Mouse (Mus musculus) urinary bladder, adult 18-20 months (tissue): ENCODE measurements around the gene 2300002M23Rik.

Source experiments
- DNase-seq, 2 experiments: peaks; one replicate each; pipeline ENCODE4 v3.0.0; 2022; ENCODE audit warnings: low spot score in 2 of 2, mixed read lengths in 2 of 2

The 2300002M23Rik gene

GRCm38 (mm10) chr17:35556186-35556765, 11.0 kb upstream of the 2300002M23Rik start:
- DNase-seq = no peak

GRCm38 (mm10) chr17:35556812-35557211, 10.4 kb upstream of the 2300002M23Rik start:
- DNase-seq = peak in 1 of 2 experiments; percentile 32

GRCm38 (mm10) chr17:35557351-35557750, 9.9 kb upstream of the 2300002M23Rik start:
- peak; percentile 26 to 41 for DNase-seq

GRCm38 (mm10) chr17:35558216-35558615, 9.0 kb upstream of the 2300002M23Rik start:
- no peak for DNase-seq

DNA sequence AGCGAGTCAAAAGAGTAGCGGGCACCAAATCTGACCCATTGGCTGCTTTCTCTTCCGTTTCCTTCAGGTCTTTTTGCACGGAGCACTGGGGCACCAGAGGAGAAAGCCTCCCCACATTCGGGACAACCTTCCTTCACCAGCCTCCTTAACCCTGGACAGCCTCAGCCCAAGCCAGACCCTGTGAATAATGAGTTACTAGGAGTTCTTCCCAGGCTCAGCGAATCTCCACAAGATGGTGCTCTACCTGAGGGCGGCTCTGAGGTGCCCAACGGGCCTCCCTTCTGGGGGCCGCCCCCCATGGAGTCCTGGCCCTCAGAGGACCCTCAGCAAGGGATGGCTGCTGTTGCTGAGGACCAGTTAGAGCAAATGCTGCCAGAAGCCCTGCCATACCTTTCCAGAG, 517 bp downstream of the 2300002M23Rik start:
- no peak for DNase-seq

GRCm38 (mm10) chr17:35569091-35569944, 2.1 kb downstream of the 2300002M23Rik start:
- DNase-seq = no peak

DNA sequence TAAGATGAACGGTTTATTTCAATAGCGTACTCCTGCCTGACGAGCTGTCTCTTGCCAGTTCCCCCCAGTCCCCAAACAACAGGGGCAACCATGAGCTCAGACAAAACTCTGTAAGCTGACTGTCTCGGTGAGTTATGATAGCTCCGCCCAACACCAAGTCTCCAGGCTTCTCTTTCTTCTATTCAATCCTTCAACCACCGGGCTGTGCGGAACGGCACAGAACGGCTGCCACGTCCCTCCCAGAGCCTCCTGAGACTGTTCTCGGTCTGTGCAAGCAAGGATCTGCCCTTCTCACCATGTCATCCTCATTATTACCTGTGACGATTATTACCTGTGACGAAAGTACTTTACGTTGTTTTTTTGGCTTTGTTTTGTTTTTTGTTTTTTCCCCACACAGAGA, 3.6 kb downstream of the 2300002M23Rik start:
- DNase-seq = no peak

- DNase-seq = no peak
Measured at GRCm38 (mm10) chr17:35571477-35571876, 4.2 kb downstream of the 2300002M23Rik start.

DNA sequence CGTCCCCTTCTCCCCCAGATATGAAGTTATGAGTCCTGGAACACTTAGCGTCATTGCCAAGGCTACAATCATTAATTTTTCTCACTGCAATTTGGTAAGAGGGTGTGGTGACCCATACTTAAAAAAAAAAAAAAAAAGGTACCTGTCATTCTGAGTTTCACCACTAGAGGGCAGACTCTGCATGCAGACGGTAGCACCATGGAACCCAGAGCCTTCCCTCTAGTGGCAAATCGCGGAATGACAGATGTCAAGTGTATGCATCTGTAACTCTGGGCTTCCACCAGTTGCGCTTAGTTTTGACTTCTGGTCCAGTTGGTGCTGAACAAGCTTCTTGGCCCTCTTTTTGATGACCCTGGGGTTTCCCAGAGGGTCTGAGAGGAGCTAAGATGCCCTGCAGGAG, 11.0 kb downstream of the 2300002M23Rik start:
- peak; percentile 46 to 76 for DNase-seq

- DNase-seq = no peak
Measured at GRCm38 (mm10) chr17:35582900-35583299, 15.7 kb downstream of the 2300002M23Rik start.

DNA sequence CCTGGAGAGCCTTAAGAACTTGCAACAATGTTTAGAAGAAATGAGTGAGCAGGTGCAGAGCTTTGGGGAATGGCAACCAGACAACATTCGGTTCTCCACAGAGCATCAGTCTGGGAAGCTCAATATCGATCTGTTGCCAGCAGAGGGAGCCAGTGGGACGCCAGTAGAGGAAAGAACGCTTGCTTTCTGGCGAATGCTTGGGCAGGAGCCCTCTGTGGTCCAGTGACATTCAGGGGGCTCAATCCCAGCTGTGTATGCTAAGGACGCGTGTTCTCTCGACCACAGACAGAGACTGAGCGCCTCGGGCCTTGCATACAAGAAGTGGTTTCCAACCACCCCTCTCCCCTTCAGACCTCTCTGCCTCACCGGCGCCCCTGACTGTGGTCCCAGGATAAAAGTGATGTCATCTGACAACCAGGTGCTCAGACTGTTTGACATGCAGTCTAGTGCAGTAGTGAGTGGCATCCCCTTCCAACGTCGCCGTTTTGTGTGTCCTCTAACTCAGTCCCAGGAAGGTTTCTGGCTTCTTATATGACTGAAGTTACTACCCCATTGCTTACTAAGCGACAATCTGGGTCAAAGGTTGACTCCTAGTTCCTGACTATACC, 17.2 kb downstream of the 2300002M23Rik start:
- DNase-seq = peak; percentile 62 to 78

GRCm38 (mm10) chr17:35587291-35587690, 20.0 kb downstream of the 2300002M23Rik start:
- no peak for DNase-seq

- no peak for DNase-seq
Measured at GRCm38 (mm10) chr17:35588387-35588786, 21.1 kb downstream of the 2300002M23Rik start.

DNA sequence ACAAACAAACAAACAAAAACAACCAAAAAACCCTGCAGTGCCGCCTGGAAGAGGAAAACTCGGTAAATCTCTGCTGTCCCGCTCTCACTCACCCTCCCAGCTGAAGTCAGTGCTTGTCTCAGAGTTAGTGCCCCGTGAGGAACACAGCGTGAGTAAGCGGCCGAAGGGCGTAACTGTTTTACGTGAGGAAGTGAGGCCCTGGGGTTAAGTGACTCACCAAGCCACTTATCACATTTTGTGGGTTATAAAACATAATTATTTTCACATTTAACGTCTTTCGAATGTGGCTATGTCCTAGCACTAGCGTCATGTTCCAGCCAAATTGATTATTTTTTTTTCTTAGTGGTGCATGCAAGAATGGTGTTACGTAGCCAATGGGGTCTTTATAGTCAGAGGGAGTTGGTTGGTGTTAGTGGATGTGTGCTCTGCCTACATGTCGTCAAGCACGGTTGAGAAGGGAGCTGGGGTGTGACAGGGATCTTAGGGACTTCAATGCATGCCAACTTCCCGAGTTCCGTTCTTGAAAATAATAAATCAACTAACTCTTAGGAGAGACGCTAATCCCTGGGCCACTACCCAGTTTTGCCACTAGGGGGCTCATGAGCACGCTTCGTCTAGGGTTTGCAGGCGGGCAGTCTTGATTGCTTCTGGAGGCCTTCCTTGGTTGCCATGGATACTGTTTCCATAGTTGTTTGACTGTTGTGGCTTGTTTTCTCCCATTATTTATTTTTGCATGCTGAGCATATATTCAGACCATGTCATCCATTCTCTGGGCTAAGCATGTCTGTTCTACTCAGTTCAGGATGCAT, 23.4 kb downstream of the 2300002M23Rik start:
- peak; percentile 61 to 70 for DNase-seq

DNA sequence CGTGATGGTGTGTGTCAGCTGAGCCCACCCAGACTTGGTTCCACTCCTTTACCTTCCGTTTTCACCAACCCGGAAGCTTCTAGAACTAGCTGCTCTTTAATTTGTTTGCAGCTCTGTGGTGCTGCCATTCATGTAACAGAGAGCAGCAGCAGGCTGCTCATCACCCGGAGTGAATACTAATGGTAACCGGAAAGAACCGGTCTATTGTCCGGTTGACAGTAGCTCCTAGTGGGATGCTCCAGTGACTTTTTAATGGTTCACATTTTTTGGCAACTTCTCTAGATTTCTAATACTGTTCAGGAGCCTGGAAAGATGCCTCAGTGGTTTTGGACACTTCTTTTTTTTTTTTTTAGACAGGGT, 23.9 kb downstream of the 2300002M23Rik start:
- no peak for DNase-seq

- DNase-seq = no peak
Measured at GRCm38 (mm10) chr17:35591731-35592130, 24.5 kb downstream of the 2300002M23Rik start.

DNA sequence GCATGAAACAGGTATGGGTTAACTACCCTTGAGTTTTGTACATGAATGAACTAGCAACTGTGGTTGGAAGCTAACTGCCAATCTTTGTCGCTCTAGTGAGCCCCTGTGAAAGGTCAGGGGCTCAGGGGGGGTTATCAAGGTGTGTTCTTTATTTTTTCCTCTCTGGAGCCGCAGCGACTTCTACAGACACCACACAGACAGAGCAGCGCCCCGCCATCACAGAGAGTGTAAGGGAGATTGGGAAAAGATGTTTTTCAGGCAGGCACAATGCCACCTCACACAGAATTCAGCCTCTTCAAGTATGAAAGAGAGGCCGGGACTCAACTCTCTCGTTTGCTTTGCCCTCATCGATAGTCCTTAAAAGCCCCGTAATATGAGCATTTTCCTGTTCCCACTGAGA, 24.9 kb downstream of the 2300002M23Rik start:
- no peak for DNase-seq

DNA sequence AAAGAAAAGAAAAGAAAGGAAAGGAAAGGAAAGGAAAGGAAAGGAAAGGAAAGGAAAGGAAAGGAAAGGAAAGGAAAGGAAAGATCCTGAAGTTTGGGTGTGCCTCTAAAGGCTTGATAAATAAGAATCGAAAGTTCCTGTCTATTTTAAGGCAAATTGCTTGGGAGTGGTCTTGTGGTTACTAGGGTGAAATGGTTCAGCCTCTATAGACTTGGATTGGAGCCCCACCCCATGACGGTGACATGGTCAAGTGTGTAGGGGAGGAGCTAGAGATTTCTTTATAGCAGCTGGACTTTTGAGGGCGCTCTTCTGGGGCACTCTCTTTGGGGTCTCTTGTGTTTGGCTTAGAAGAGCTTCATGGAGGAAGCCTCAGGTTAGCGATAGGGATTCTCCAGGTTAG, 26.5 kb downstream of the 2300002M23Rik start:
- no peak for DNase-seq

DNA sequence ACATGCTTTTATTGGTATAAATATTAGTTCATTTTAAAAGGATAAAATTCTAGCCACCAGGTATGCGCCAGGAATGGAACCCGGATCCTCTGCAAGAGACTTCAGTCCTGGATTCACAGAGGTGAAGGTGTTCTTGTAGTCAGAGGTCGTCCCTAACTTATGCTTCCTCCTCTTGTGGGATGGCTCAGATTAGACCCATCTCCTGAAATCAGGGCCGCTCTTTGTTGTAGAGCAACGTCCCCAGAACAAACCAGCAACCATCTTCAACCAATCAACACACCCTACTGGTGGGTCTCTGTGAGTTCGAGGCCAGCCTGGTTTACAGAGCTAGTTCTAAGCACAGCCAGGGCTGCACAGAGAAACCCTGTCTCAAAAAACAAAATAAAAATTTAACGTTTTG, 27.2 kb downstream of the 2300002M23Rik start:
- DNase-seq = no peak

- DNase-seq = no peak
Measured at GRCm38 (mm10) chr17:35597399-35597798, 30.1 kb downstream of the 2300002M23Rik start.

- no peak for DNase-seq
Measured at GRCm38 (mm10) chr17:35601249-35601648, 34.0 kb downstream of the 2300002M23Rik start, which contains the start of gene Sfta2. Gene Sfta2 (plus strand): TSS chr17:35601549.
